Mouse (Mus musculus) myocyte (in vitro differentiated cells): ENCODE data around the gene Sdr39u1.

Source experiments
- MYOG ChIP-seq, 3 experiments: IDR thresholded peaks; one replicate each; pipeline ENCODE4 v1.6.1; 2011; ENCODE audit warnings: control low read depth in 2 of 3, low read depth in 2 of 3, mild to moderate bottlenecking in 2 of 3; ENCODE audit not compliant: insufficient read length in 2 of 3, control insufficient read depth in 1 of 3, insufficient read depth in 1 of 3
- POLR2A ChIP-seq: IDR thresholded peaks from one replicate; pipeline ENCODE4 v1.6.1; 2011; ENCODE audit warnings: low read depth, mild to moderate bottlenecking, control low read depth, moderate library complexity; ENCODE audit not compliant: insufficient read length

DNA sequence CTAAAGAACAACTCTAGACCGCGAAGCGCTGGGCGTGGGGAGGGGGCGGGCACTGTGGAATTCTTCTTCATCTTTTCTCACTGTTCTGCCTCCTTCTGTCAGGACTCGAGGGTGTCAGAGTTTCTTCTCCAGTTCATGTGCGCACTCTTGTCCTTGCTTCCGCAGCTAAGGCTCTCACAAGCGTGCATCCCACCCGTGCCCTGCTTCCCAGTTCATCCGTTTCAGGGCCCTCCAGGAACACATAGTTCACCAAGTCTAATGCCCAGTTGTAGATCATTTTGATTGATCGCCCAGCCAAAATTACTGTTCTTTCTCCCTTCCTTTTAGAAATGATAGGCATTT lies 292 bp upstream of the Sdr39u1 start:
- TF ChIP-seq POLR2A = no peak
- TF ChIP-seq MYOG (IDR thresholded peaks at IDR 0.05; ENCODE audit: control insufficient read depth in 1 of 3, insufficient read depth in 1 of 3, insufficient read length in 2 of 3, low read depth in 2 of 3) = no peak
